ENCODE assay signal across 10 mouse cellular contexts in the genomic region with DNA sequence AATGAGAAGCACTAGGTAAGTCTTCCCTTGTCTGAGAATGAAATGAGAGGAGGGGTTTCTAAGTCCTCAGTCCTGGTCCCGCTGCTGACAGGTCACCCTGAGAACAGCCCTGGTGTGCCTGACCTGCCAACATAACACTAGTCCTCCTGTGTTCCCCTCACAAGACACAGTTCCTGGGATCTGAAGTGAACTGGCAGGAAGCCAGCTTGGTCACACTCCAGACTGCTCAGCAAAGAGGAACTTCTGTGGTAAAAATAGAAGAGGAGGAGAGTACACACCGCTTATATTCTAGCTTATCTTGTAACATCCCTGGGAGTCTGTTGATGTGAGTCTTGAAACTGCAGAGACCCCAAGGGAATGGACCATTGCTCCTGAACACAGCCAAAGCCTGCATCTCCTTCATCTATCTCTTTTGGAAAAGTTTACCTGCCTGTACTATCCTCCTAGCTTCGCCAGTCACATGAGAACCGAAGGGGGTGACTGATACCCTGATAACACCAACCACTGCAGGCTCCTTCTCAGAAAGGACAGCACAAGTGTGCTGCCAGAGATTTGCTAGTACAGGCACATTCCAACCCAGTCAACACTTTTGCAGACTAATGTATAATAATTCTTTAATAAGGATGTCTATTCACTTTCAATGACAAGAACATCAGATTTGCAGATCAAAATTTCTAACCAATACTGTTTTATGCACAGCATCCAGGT. TPM values are rescaled to one million over a fixed set of nuclear protein-coding genes. Genes with fewer than 3 reads are reported as not detected.
DNase-seq lines count a peak whose midpoint lies in the region; ATAC-seq lines count a peak whose summit lies in the region.
"Had no signal": no experiment of that assay in that cellular context is flagged by ENCODE, and none has a peak within 500 bp of the region (broad histone marks: within the 10 kb centered on the region; RNA-seq: fewer than 3 reads in every experiment).

No protein-coding gene starts in this region.

- H3K9ac ChIP-seq in lung, embryonic 16.5 days (ENCODE audit: low read length), result no peak overlapping the region
- H3K9ac ChIP-seq in intestine, embryonic 16.5 days (ENCODE audit: low read depth, low read length), result no peak overlapping the region
- H3K9ac ChIP-seq: liver, embryonic 14.5 days; stomach, embryonic 15.5 days had no signal

- no peak overlapping the region for H3K4me3 ChIP-seq in lung, embryonic 16.5 days (ENCODE audit: low read length)
- H3K4me3 ChIP-seq in intestine, embryonic 16.5 days (ENCODE audit: low read length), result no peak overlapping the region
- H3K4me3 ChIP-seq: stomach, embryonic 15.5 days had no signal

- DNase-seq in cerebellum, adult 11 months, result no peak
- DNase-seq in adrenal gland, adult 8-10 months, result peak; percentile 6
- peak; percentile 65 for DNase-seq in gastrocnemius, adult 18-20 months (ENCODE audit: low spot score)

- H3K27ac ChIP-seq in lung, embryonic 16.5 days (ENCODE audit: low read length), result no peak overlapping the region; the same call in 1 of the 2 replicates
- no peak overlapping the region for H3K27ac ChIP-seq in intestine, embryonic 16.5 days (ENCODE audit: low read length)
- H3K27ac ChIP-seq: liver, embryonic 14.5 days; stomach, embryonic 15.5 days had no signal

- no peak overlapping the region for H3K4me2 ChIP-seq in lung, embryonic 16.5 days (ENCODE audit: low read depth, low read length)
- H3K4me2 ChIP-seq in intestine, embryonic 16.5 days (ENCODE audit: low read depth, low read length), result no peak overlapping the region
- H3K4me2 ChIP-seq: stomach, embryonic 15.5 days had no signal

- H3K4me1 ChIP-seq in lung, embryonic 16.5 days (replicated peaks; ENCODE audit: control insufficient read depth, insufficient read depth, low read length), result no peaks in the 10 kb centered on the region
- H3K4me1 ChIP-seq in intestine, embryonic 16.5 days (ENCODE audit: control insufficient read depth, insufficient read depth, low read length), result no peaks in the 10 kb centered on the region
- H3K4me1 ChIP-seq: stomach, embryonic 15.5 days had no signal

- ATAC-seq in cerebellum, adult (ENCODE audit: insufficient number of reproducible peaks, low FRiP score, low TSS enrichment), result peak; percentile 31; the same call in 1 of the 2 replicates
- ATAC-seq in hematopoietic stem cell, adult 5-6 weeks (replicated peaks in 1 of 2; ENCODE audit: insufficient read depth in 1 of 2, low FRiP score in 2 of 2, low TSS enrichment in 1 of 2, low read depth in 1 of 2, poor library complexity in 2 of 2, severe bottlenecking in 2 of 2), result peak; percentile 65 to 89
- ATAC-seq in lung, embryonic 16.5 days (ENCODE audit: low read depth), result peak; percentile 69; the same call in 1 of the 2 replicates
- no peak for ATAC-seq in intestine, embryonic 16.5 days
- no peak; the same call in 1 of the 2 replicates for ATAC-seq in monocyte, adult 5-6 weeks (replicated peaks; ENCODE audit: insufficient number of reproducible peaks, low FRiP score, low TSS enrichment, poor library complexity, severe bottlenecking)

- no peaks in the 10 kb centered on the region for H3K36me3 ChIP-seq in lung, embryonic 16.5 days (ENCODE audit: control insufficient read depth, insufficient read depth, low read length)
- H3K36me3 ChIP-seq in intestine, embryonic 16.5 days (ENCODE audit: control insufficient read depth, insufficient read depth, low read length), result no peaks in the 10 kb centered on the region
- H3K36me3 ChIP-seq: stomach, embryonic 15.5 days had no signal

- H3K9me3 ChIP-seq in lung, embryonic 16.5 days (ENCODE audit: control insufficient read depth, low read length), result no peaks in the 10 kb centered on the region
- no peaks in the 10 kb centered on the region for H3K9me3 ChIP-seq in intestine, embryonic 16.5 days (ENCODE audit: control insufficient read depth, low read length)
- H3K9me3 ChIP-seq: stomach, embryonic 15.5 days had no signal

- 39% methylated on average over 4 of the region's 4 CpGs for WGBS in lung, embryonic 16.5 days
- WGBS in intestine, embryonic 16.5 days, result 69% methylated on average over 4 of the region's 4 CpGs

- no peaks in the 10 kb centered on the region for H3K27me3 ChIP-seq in lung, embryonic 16.5 days (ENCODE audit: control insufficient read depth, insufficient read depth, low read depth, low read length)
- H3K27me3 ChIP-seq in intestine, embryonic 16.5 days (replicated peaks; ENCODE audit: control insufficient read depth, insufficient read depth, low read length), result no peaks in the 10 kb centered on the region
- H3K27me3 ChIP-seq: stomach, embryonic 15.5 days had no signal

RNA-seq across cellular contexts. Expression of gene Perp, which starts 42.3 kb away (rescaled TPM):
- 1 to 10 TPM; 3.2 to 4.5 (median 3.8) TPM for total RNA-seq in adrenal gland, adult 8-10 months (2022)
- 1 to 10 TPM; 1.5 to 1.6 TPM for total RNA-seq in gastrocnemius, adult 18-20 months (2021)
- total RNA-seq in hematopoietic stem cell, adult 5-6 weeks (2017), result 2.4 and 3.4 TPM in 2 replicates
- polyA plus RNA-seq in lung, embryonic 16.5 days (2015; fragmentation: Nextera tagmentation; extraction: Ambion mirVana), result 51.9 and 53.4 TPM in 2 replicates
- 77.2 and 95.4 TPM in 2 replicates for polyA plus RNA-seq in intestine, embryonic 16.5 days (2015; fragmentation: Nextera tagmentation; extraction: Ambion mirVana)
- total RNA-seq in monocyte, adult 5-6 weeks (2017), result 2.4 to 14.3 TPM (median 11.1 TPM) in 3 replicates

Comparison
In these comparisons a context has a peak if more than half of its experiments do, and no peak if none do; other contexts are left out.
1. ATAC-seq: peak in cerebellum, adult (single experiment), hematopoietic stem cell, adult 5-6 weeks (2 of 2) and lung, embryonic 16.5 days (single experiment); none in intestine, embryonic 16.5 days (single experiment) and monocyte, adult 5-6 weeks (single experiment).